Mouse (Mus musculus): ENCODE data around the gene Yif1b. TPM values are rescaled to one million over a fixed set of nuclear protein-coding genes. Genes with fewer than 3 reads are reported as not detected.
"Not testable (repeated sequence)": the region's sequence is repeated elsewhere in the genome, so short reads cannot be mapped to it uniquely, and the experiment has no call there.

Yif1b gene
- polyA plus RNA-seq, 2 experiments = 107 to 139 TPM

DNA sequence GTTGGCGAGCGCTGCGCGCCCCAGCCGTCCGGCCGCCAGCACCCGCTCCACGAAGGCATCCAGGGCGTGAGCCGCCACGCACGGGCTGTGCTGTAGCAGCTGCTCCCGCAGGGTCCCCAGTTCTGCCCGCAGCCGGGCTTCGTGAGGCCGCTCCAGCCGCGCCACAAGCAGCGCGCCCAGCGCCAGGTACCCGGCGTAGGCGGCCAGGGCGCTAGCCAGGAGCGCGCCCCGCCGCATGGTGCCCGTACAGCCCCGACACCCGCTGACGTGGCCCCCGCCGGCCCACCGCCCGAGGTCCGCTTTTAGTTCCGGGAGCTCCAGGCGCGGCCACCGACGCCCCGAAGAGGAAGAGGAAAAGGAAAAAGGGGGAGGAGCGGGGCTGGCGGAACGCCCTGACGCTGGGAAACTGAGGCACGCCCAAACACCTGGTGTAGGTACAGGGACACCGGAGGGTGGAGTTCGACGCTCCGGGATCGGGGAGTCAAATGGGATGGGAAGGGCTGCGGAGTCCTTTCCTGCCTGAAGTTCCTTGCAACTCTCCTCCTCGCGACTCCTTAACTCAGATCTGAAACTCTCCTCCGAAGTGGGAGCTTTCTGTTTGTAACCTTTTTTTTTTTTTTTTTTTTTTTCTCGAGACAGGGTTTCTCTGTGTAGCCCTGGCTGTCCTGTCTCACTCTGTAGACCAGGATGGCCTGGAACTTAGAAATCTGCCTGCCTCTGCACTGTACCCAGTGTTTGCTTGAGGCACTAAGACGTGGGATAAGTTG, 5.7 kb upstream of the Yif1b start, which contains the start of gene Kcnk6:
Gene Kcnk6 (minus strand): TSS at position 269 of the 767 bp plus-strand sequence.
- H3K4me3 ChIP-seq (replicated peaks; ENCODE audit: low read length) = peak within 1 kb of the TSS; percentile 62
- no peak within 1 kb of the TSS for H3K27ac ChIP-seq (replicated peaks; ENCODE audit: low read depth, low read length)
- H3K36me3 ChIP-seq (ENCODE audit: control insufficient read depth, insufficient read depth, low read length) = no peaks in the 10 kb centered on the region
- DNase-seq (ENCODE audit: low spot score) (no peak), ATAC-seq (ENCODE audit: low FRiP score, low read depth) (peak; percentile 35)
- H3K4me1 ChIP-seq (ENCODE audit: control insufficient read depth, insufficient read depth, low read length) = no peaks in the 10 kb centered on the region
- H3K4me2 ChIP-seq (replicated peaks; ENCODE audit: low read depth, low read length, severe bottlenecking) = peak within 1 kb of the TSS; percentile 94
- no peaks in the 10 kb centered on the region for H3K9me3 ChIP-seq (ENCODE audit: control insufficient read depth, low read length)
- peak within 1 kb of the TSS; percentile 79 for H3K9ac ChIP-seq (ENCODE audit: low read depth, low read length, severe bottlenecking)
- peaks cover 21% of the 10 kb centered on the region for H3K27me3 ChIP-seq (ENCODE audit: control insufficient read depth, insufficient read depth, low read length)
- WGBS = under 1% methylated on average over 55 of the region's 62 CpGs
- TF ChIP-seq POLR2A (IDR thresholded peaks at IDR 0.05; ENCODE audit: borderline replicate concordance, extremely low read depth, insufficient read depth, insufficient read length) = no peak

DNA sequence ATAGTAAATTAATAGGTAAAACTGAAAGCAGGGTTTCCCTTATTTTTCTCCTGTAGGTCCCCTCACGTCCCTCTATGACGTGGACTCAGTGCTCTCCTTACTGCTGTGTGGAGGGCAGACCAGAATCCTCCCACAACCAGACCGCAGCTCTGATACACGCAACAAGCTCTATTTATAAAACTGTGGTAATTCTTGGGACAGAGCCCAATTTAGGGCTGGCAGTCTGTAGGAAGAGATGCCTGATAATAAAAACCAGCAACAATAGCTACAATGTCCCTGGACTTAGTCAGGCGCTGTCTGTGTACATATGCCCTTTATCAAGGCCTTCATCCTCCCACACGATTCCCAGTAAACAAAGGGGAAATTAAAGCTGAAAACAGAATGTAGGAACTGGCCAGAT, 4.4 kb upstream of the Yif1b start:
- Histone ChIP-seq H3K4me3 (replicated peaks; ENCODE audit: low read length) (no peak overlapping the region), H3K9ac (ENCODE audit: low read depth, low read length, severe bottlenecking) (no peak overlapping the region), H3K9me3 (ENCODE audit: control insufficient read depth, low read length) (no peaks in the 10 kb centered on the region), H3K27me3 (ENCODE audit: control insufficient read depth, insufficient read depth, low read length) (peaks cover 21% of the 10 kb centered on the region), H3K36me3 (ENCODE audit: control insufficient read depth, insufficient read depth, low read length) (no peaks in the 10 kb centered on the region), H3K27ac (replicated peaks; ENCODE audit: low read depth, low read length) (no peak overlapping the region), H3K4me1 (ENCODE audit: control insufficient read depth, insufficient read depth, low read length) (no peaks in the 10 kb centered on the region), H3K4me2 (replicated peaks; ENCODE audit: low read depth, low read length, severe bottlenecking) (no peak overlapping the region)
- DNase-seq (ENCODE audit: low spot score) = no peak
- no peak for TF ChIP-seq POLR2A (IDR thresholded peaks at IDR 0.05; ENCODE audit: borderline replicate concordance, extremely low read depth, insufficient read depth, insufficient read length)
- ATAC-seq (ENCODE audit: low FRiP score, low read depth) = no peak
- 69% methylated on average over 6 of the region's 6 CpGs for WGBS

DNA sequence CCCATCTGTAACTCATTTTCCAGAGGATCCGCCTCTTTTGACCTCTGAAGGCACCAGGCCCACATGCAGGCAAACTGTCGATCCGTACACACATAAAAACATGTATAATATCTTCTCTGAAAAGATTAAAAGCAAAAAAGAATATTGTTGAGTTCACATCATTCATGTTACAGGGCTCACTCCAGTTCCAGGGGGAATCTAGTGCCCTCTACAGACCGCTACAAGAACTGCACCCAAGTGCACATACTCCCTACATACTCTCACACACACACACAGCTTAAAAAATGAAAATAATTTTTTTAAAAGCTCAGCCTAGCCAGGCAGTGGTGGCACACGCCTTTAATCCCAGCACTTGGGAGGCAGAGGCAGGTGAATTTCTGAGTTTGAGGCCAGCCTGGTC, 3.5 kb upstream of the Yif1b start:
- 73% methylated on average over 5 of the region's 5 CpGs for whole genome bisulfite sequencing
- Histone ChIP-seq H3K27me3 (ENCODE audit: control insufficient read depth, insufficient read depth, low read length) (peaks cover 21% of the 10 kb centered on the region), H3K9ac (ENCODE audit: low read depth, low read length, severe bottlenecking) (no peak overlapping the region), H3K4me2 (replicated peaks; ENCODE audit: low read depth, low read length, severe bottlenecking) (no peak overlapping the region), H3K4me3 (replicated peaks; ENCODE audit: low read length) (no peak overlapping the region), H3K4me1 (ENCODE audit: control insufficient read depth, insufficient read depth, low read length) (peaks cover 9% of the 10 kb centered on the region; the same call in 1 of the 2 replicates), H3K36me3 (ENCODE audit: control insufficient read depth, insufficient read depth, low read length) (no peaks in the 10 kb centered on the region), H3K9me3 (ENCODE audit: control insufficient read depth, low read length) (no peaks in the 10 kb centered on the region), H3K27ac (replicated peaks; ENCODE audit: low read depth, low read length) (no peak overlapping the region)
- TF ChIP-seq POLR2A (IDR thresholded peaks at IDR 0.05; ENCODE audit: borderline replicate concordance, extremely low read depth, insufficient read depth, insufficient read length) = no peak
- DNase-seq (ENCODE audit: low spot score) = no peak
- ATAC-seq (ENCODE audit: low FRiP score, low read depth) = no peak

DNA sequence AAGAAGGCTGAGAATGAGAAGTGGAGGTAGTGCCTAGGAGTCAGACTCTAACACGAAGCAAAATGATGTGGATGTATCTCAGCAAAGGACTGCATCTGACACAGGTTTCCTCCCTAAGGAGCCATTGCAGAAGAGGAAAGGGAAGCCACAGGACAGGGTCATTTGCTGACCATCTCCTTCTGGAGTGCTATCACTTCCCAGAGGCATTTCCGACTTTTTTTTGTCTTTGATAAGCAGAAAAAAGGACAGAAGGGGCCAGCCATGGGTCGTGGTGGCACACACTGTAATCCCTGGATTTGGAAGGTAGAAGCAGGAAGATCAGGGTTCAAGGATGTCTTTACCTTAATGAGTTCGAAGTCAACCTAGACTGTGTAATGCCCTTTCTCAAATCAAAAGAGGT, 1.5 kb upstream of the Yif1b start:
- no peaks in the 10 kb centered on the region for H3K9me3 ChIP-seq (ENCODE audit: control insufficient read depth, low read length)
- H3K36me3 ChIP-seq (ENCODE audit: control insufficient read depth, insufficient read depth, low read length) = no peaks in the 10 kb centered on the region
- no peak overlapping the region for H3K4me2 ChIP-seq (replicated peaks; ENCODE audit: low read depth, low read length, severe bottlenecking)
- ATAC-seq (ENCODE audit: low FRiP score, low read depth) (no peak), DNase-seq (ENCODE audit: low spot score) (no peak)
- peaks cover 9% of the 10 kb centered on the region; the same call in 1 of the 2 replicates for H3K4me1 ChIP-seq (ENCODE audit: control insufficient read depth, insufficient read depth, low read length)
- no peak for TF ChIP-seq POLR2A (IDR thresholded peaks at IDR 0.05; ENCODE audit: borderline replicate concordance, extremely low read depth, insufficient read depth, insufficient read length)
- peaks cover 11% of the 10 kb centered on the region for H3K27me3 ChIP-seq (ENCODE audit: control insufficient read depth, insufficient read depth, low read length)
- H3K4me3 ChIP-seq (replicated peaks; ENCODE audit: low read length) = no peak overlapping the region
- no peak overlapping the region for H3K27ac ChIP-seq (replicated peaks; ENCODE audit: low read depth, low read length)
- no peak overlapping the region for H3K9ac ChIP-seq (ENCODE audit: low read depth, low read length, severe bottlenecking)
- 79% methylated on average over 4 of the region's 4 CpGs for WGBS

DNA sequence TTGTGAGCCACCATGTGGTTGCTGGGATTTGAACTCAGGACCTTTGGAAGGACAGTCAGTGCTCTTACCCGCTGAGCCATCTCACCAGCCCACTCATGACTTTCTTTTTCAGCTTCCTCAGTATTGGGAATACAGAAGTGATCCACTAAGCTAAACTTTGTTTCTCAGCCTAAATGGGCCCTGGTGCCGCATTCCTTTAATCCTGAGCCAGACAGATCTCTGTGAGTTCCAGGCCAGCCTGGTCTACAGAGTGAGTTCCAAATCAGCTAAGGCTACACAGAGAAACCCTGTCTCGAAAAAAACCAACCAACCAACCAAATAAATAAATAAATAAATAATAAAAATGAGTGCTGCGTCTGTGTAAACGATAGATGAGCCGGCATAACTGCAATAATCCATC, 533 bp upstream of the Yif1b start:
- not testable (repeated sequence) for H3K27me3 ChIP-seq (ENCODE audit: control insufficient read depth, insufficient read depth, low read length); H3K9me3 ChIP-seq (ENCODE audit: control insufficient read depth, low read length); H3K36me3 ChIP-seq (ENCODE audit: control insufficient read depth, insufficient read depth, low read length); DNase-seq (ENCODE audit: low spot score); H3K4me1 ChIP-seq (ENCODE audit: control insufficient read depth, insufficient read depth, low read length)
- ATAC-seq (ENCODE audit: low FRiP score, low read depth) = 0 out of 2 replicates have a peak, but pooled peaks have one; percentile 2
- H3K27ac ChIP-seq (replicated peaks; ENCODE audit: low read depth, low read length) = peak overlapping the region; percentile 86
- H3K9ac ChIP-seq (ENCODE audit: low read depth, low read length, severe bottlenecking) = peak overlapping the region; percentile 38; the same call in 1 of the 2 replicates
- H3K4me3 ChIP-seq (replicated peaks; ENCODE audit: low read length) = peak overlapping the region; percentile 63
- 31% methylated on average over 6 of the region's 6 CpGs for WGBS
- peak overlapping the region; percentile 47 for H3K4me2 ChIP-seq (replicated peaks; ENCODE audit: low read depth, low read length, severe bottlenecking)

Measured in limb, embryonic 14.5 days (tissue).